Mouse (Mus musculus) bone marrow, adult 2 months (tissue): ENCODE results near the gene Olfr711.

ENCODE experiments used
- CTCF ChIP-seq: fragments of 200-500 bp; IDR thresholded peaks from 2 replicates; pipeline ENCODE4 v1.5.1; 2011; ENCODE audit warnings: low read length, control low read depth; ENCODE audit not compliant: control insufficient read depth, insufficient read depth
- POLR2A ChIP-seq: fragments of 200-500 bp; IDR thresholded peaks from 2 replicates; pipeline ENCODE4 v1.6.1; 2011; ENCODE audit warnings: low read depth, mild to moderate bottlenecking, control low read depth, low read length, borderline replicate concordance; ENCODE audit not compliant: control insufficient read depth

DNA sequence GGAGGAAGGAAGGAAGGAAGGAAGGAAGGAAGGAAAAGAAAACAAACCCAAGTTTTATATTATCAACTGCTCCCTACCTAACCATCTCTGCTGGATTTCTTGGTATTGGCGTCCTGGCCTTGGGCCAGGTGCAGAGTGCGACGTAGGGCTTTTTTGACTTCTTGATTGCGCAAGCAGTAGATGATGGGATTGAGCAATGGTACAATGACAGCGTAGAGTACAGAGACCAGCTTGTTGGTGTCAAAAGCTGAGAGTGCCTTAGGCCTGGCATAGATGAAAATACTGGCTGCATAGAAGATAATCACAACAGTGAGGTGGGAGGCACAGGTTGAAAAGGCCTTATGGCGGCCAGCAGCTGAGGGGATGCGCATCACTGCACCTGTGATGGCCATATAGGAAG is 25.5 kb upstream of the Olfr711 start:
- no peak for TF ChIP-seq CTCF
- no peak for TF ChIP-seq POLR2A
